Mouse (Mus musculus): ENCODE data around the gene Scn3b. TPM values are rescaled to one million over a fixed set of nuclear protein-coding genes. Genes with fewer than 3 reads are reported as not detected.

Scn3b gene
- polyA plus RNA-seq, 1 experiment = 33.2 TPM

DNA sequence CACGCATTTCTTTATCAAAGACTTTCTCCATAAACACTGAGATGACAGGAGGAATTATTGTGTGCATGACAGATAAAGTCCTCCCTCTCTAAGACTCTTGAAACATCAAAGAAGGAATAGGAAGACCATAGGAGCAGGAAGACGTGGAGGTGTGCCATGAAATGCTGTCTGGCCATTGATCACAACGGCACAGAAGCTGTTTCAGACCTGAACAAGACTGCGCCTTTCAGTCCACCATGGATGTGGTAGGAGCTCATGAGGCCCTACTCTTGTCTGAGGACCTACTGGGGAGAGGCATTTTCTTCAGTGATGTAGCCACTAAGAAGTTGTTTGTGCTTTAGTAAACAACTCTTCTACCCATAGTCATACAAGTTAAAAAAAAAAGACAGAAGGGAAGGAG, 23.5 kb downstream of the Scn3b start:
- no peak for TF ChIP-seq CTCF (IDR thresholded peaks at IDR 0.05; ENCODE audit: insufficient read depth, low read length)
- TF ChIP-seq POLR2A (IDR thresholded peaks at IDR 0.05; ENCODE audit: borderline replicate concordance, extremely low read depth, low read depth, low read length) = no peak
- 70% methylated on average over 4 of the region's 4 CpGs for WGBS
- no peak overlapping the region for H3K4me3 ChIP-seq (replicated peaks; ENCODE audit: extremely low read depth, low read depth, low read length)
- no peak for DNase-seq
- no peaks in the 10 kb centered on the region for H3K4me1 ChIP-seq (ENCODE audit: control insufficient read depth, insufficient read depth, low read length)

DNA sequence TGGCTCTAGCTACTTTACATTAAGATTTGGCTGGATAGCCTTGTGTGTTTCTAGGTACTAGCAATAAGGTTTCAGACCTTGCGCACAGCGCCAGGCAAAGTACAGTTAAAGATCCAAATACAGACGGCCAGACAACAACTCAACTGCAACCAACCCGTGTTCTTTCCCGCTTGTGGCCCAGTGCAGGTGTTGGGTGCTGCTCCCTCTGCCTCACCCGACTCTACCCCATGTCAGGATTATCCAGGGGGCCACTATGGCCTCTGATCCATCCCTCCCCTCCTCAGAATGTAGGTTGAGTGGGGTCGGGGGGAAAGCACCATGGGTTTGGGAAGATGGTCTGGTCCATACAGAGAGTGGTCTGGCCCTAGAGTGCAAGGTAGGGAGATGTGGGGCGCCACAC, 24.3 kb downstream of the Scn3b start:
- DNase-seq = no peak
- 94% methylated on average over 8 of the region's 8 CpGs for WGBS
- Histone ChIP-seq H3K4me3 (replicated peaks; ENCODE audit: extremely low read depth, low read depth, low read length) (no peak overlapping the region), H3K4me1 (ENCODE audit: control insufficient read depth, insufficient read depth, low read length) (no peaks in the 10 kb centered on the region)
- no peak for TF ChIP-seq POLR2A (IDR thresholded peaks at IDR 0.05; ENCODE audit: borderline replicate concordance, extremely low read depth, low read depth, low read length)
- TF ChIP-seq CTCF (IDR thresholded peaks at IDR 0.05; ENCODE audit: insufficient read depth, low read length) = no peak

DNA sequence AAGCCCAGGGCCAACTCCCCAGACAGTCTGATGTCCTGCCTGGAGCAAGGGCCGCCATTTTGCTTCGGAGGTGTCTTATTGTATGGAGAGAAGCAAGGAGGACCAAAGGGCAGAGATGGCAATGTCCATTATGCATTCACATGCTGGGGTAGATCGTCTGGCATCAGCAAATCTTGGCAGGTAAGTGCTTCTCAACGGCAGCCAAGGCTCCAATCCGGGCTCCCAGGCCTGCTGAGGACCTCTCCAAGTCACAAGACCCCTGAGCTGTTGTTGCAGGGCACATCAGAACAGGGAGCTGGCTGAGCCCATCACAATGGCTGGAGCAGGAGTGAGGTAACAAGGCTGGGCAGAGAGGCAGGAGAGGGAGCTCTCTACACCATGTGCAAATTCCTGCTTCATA, 24.7 kb downstream of the Scn3b start:
- no peak overlapping the region for H3K4me3 ChIP-seq (replicated peaks; ENCODE audit: extremely low read depth, low read depth, low read length)
- DNase-seq = no peak
- no peaks in the 10 kb centered on the region for H3K4me1 ChIP-seq (ENCODE audit: control insufficient read depth, insufficient read depth, low read length)
- WGBS = 89% methylated on average over 5 of the region's 5 CpGs
- no peak for TF ChIP-seq CTCF (IDR thresholded peaks at IDR 0.05; ENCODE audit: insufficient read depth, low read length)
- no peak for TF ChIP-seq POLR2A (IDR thresholded peaks at IDR 0.05; ENCODE audit: borderline replicate concordance, extremely low read depth, low read depth, low read length)

DNA sequence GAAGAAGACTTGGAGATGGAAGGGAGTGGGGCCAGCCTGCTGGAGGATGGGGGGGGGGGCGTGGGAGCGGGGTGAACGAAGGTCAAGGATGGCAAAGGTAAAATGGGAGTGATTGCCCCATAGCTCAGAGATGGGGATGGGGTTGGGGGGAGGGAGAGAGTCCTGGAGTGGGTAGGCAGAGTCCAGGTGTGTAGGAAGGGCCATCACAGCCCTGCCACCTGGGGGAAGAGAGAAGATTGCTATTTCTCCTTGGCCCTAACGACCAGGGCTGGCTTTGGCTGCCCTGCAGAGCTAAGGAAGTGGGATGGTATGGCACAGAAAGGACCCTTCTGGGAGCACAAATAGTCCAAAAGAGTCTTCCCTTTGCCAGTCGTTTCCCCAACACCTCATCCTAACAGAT, 25.2 kb downstream of the Scn3b start:
- H3K4me3 ChIP-seq (replicated peaks; ENCODE audit: extremely low read depth, low read depth, low read length) = no peak overlapping the region
- WGBS = 81% methylated on average over 5 of the region's 5 CpGs
- no peak for DNase-seq
- TF ChIP-seq POLR2A (IDR thresholded peaks at IDR 0.05; ENCODE audit: borderline replicate concordance, extremely low read depth, low read depth, low read length) = no peak
- no peak for TF ChIP-seq CTCF (IDR thresholded peaks at IDR 0.05; ENCODE audit: insufficient read depth, low read length)
- no peaks in the 10 kb centered on the region for H3K4me1 ChIP-seq (ENCODE audit: control insufficient read depth, insufficient read depth, low read length)

DNA sequence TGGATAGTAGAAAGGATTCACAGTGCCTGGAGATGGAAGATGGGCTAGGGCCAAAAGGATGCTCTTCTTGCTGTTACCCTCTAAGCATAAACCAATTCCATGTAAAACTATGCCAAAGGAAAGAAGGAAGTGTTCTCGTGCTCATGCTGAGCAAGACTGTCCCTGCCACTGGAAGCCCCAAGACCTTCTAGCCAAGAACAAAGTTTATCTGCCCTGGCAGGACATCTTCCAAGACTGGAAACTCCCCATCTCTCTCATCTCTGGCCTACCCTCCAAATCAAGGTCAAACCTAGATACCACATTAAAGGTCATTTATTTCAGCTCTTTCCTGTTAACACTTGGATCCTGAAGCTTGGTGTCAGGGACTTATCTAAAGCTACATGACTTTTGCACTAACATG, 25.8 kb downstream of the Scn3b start:
- TF ChIP-seq CTCF (IDR thresholded peaks at IDR 0.05; ENCODE audit: insufficient read depth, low read length) (no peak), POLR2A (IDR thresholded peaks at IDR 0.05; ENCODE audit: borderline replicate concordance, extremely low read depth, low read depth, low read length) (no peak)
- no peak for DNase-seq
- 59% methylated on average over 1 of the region's 1 CpGs for WGBS
- Histone ChIP-seq H3K4me1 (ENCODE audit: control insufficient read depth, insufficient read depth, low read length) (no peaks in the 10 kb centered on the region), H3K4me3 (replicated peaks; ENCODE audit: extremely low read depth, low read depth, low read length) (no peak overlapping the region)

DNA sequence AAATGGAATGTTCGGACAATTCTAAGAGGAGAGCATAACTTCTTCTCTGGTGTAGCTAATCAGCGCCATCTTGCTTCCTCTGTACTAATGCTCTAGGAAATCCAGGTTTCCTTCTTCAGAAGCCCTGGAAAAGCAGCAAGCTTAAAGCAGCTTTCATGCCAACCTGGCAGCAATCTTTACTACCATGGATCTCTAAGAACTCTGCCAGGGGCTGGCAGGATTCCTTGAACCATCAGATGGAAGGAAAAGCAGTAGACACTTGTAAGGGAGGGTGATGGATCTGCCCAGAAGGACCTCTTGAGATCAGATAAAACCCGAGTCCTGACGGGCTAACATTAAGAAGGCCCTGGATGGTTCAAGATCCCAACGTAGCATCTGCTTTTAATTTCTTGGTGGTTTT, 27.2 kb downstream of the Scn3b start:
- no peaks in the 10 kb centered on the region for H3K4me1 ChIP-seq (ENCODE audit: control insufficient read depth, insufficient read depth, low read length)
- no peak for TF ChIP-seq CTCF (IDR thresholded peaks at IDR 0.05; ENCODE audit: insufficient read depth, low read length)
- TF ChIP-seq POLR2A (IDR thresholded peaks at IDR 0.05; ENCODE audit: borderline replicate concordance, extremely low read depth, low read depth, low read length) = no peak
- DNase-seq = no peak
- 95% methylated on average over 5 of the region's 5 CpGs for WGBS
- no peak overlapping the region for H3K4me3 ChIP-seq (replicated peaks; ENCODE audit: extremely low read depth, low read depth, low read length)

DNA sequence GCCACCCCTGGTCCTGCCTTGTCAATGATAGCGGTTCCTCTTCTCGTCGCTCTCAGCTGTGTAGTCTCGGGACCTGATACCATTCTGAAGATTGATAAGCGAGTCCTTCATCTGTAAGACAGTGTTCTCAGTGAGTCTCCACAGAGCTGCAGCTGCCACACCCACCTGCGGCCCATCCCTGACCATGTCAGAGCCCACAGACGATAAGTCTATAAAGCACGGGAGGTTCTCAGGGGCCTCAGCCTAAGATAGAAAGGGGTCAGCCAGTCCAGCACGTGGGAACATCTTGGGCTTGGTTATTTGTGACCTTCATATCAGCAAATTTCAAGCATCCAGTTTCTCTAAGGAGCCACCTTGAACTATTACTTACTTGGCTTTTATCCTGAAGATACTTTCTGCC, 29.0 kb downstream of the Scn3b start:
- Histone ChIP-seq H3K4me1 (ENCODE audit: control insufficient read depth, insufficient read depth, low read length) (no peaks in the 10 kb centered on the region), H3K4me3 (replicated peaks; ENCODE audit: extremely low read depth, low read depth, low read length) (no peak overlapping the region)
- WGBS = 90% methylated on average over 9 of the region's 9 CpGs
- TF ChIP-seq POLR2A (IDR thresholded peaks at IDR 0.05; ENCODE audit: borderline replicate concordance, extremely low read depth, low read depth, low read length) (no peak), CTCF (IDR thresholded peaks at IDR 0.05; ENCODE audit: insufficient read depth, low read length) (no peak)
- DNase-seq = no peak

- DNase-seq = no peak
- H3K4me3 ChIP-seq (replicated peaks; ENCODE audit: extremely low read depth, low read depth, low read length) = no peak overlapping the region
- 95% methylated on average over 7 of the region's 7 CpGs for WGBS
- H3K4me1 ChIP-seq (ENCODE audit: control insufficient read depth, insufficient read depth, low read length) = no peaks in the 10 kb centered on the region
- TF ChIP-seq POLR2A (IDR thresholded peaks at IDR 0.05; ENCODE audit: borderline replicate concordance, extremely low read depth, low read depth, low read length) = no peak
- TF ChIP-seq CTCF (IDR thresholded peaks at IDR 0.05; ENCODE audit: insufficient read depth, low read length) = no peak
Observed at GRCm38 (mm10) chr9:40299323-40299722, 30.3 kb downstream of the Scn3b start.

GRCm38 (mm10) chr9:40300018-40300989, 31.3 kb downstream of the Scn3b start:
- H3K4me3 ChIP-seq (replicated peaks; ENCODE audit: extremely low read depth, low read depth, low read length) = no peak overlapping the region
- DNase-seq = no peak
- H3K4me1 ChIP-seq (ENCODE audit: control insufficient read depth, insufficient read depth, low read length) = no peaks in the 10 kb centered on the region
- TF ChIP-seq POLR2A (IDR thresholded peaks at IDR 0.05; ENCODE audit: borderline replicate concordance, extremely low read depth, low read depth, low read length) (no peak), CTCF (IDR thresholded peaks at IDR 0.05; ENCODE audit: insufficient read depth, low read length) (no peak)
- 92% methylated on average over 15 of the region's 15 CpGs for WGBS

DNA sequence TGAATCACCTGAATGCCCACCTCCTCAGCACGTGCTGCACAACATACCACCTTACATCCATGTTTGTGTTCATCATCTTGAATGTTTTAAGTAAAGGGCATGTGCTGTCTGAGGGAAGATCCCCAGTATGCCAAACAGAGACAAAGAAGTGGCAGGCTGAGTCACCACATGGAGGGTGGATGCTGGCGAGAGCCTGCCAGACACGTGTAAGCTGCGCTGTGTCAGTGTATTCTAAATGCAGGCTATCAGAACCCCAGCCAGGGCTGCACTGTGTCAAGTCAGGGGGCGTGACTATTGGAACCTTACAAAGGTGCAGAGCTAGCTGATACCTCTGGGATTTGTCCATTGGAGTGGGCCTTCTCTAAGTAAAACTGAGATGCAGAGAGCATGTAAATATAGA, 32.5 kb downstream of the Scn3b start:
- DNase-seq = no peak

More for the DNA sequence above, 32.5 kb downstream of the Scn3b start:
- Histone ChIP-seq H3K4me1 (ENCODE audit: control insufficient read depth, insufficient read depth, low read length) (no peaks in the 10 kb centered on the region), H3K4me3 (replicated peaks; ENCODE audit: extremely low read depth, low read depth, low read length) (no peak overlapping the region)
- TF ChIP-seq POLR2A (IDR thresholded peaks at IDR 0.05; ENCODE audit: borderline replicate concordance, extremely low read depth, low read depth, low read length) = no peak
- WGBS = 89% methylated on average over 5 of the region's 5 CpGs

Measured in lung, adult 2 months (tissue).